Mouse (Mus musculus): ENCODE measurements around the gene Has1. TPM values are rescaled to one million over a fixed set of nuclear protein-coding genes. Genes with fewer than 3 reads are reported as not detected.

Has1 gene
- polyA plus RNA-seq, 1 experiment from 2014 or later: 0.34 TPM

GRCm38 (mm10) chr17:17871697-17872096 is 16.7 kb upstream of the Has1 start:
- H3K4me1 ChIP-seq (ENCODE audit: control insufficient read depth, insufficient read depth, low read length): no peaks in the 10 kb centered on the region
- H3K4me2 ChIP-seq (ENCODE audit: low read depth, low read length): no peak overlapping the region
- ATAC-seq: no peak
- no peak overlapping the region for H3K4me3 ChIP-seq (ENCODE audit: low read length)
- 81% methylated on average over 2 of the region's 2 CpGs for WGBS
- H3K36me3 ChIP-seq (ENCODE audit: control insufficient read depth, insufficient read depth, low read length): no peaks in the 10 kb centered on the region
- no peak overlapping the region for H3K27ac ChIP-seq (ENCODE audit: low read length)
- no peak overlapping the region for H3K9ac ChIP-seq (ENCODE audit: low read depth, low read length)
- no peaks in the 10 kb centered on the region for H3K27me3 ChIP-seq (replicated peaks; ENCODE audit: control insufficient read depth, insufficient read depth, low read length)
- no peaks in the 10 kb centered on the region for H3K9me3 ChIP-seq (ENCODE audit: control insufficient read depth, low read length)

GRCm38 (mm10) chr17:17870892-17871550 is 16.0 kb upstream of the Has1 start:
- Histone ChIP-seq H3K27me3 (replicated peaks; ENCODE audit: control insufficient read depth, insufficient read depth, low read length) (no peaks in the 10 kb centered on the region), H3K4me2 (ENCODE audit: low read depth, low read length) (no peak overlapping the region), H3K9me3 (ENCODE audit: control insufficient read depth, low read length) (no peaks in the 10 kb centered on the region), H3K36me3 (ENCODE audit: control insufficient read depth, insufficient read depth, low read length) (no peaks in the 10 kb centered on the region), H3K9ac (ENCODE audit: low read depth, low read length) (no peak overlapping the region), H3K4me3 (ENCODE audit: low read length) (no peak overlapping the region), H3K4me1 (ENCODE audit: control insufficient read depth, insufficient read depth, low read length) (no peaks in the 10 kb centered on the region), H3K27ac (ENCODE audit: low read length) (no peak overlapping the region)
- no peak for ATAC-seq
- WGBS: 69% methylated on average over 2 of the region's 2 CpGs

- no peaks in the 10 kb centered on the region for H3K27me3 ChIP-seq (replicated peaks; ENCODE audit: control insufficient read depth, insufficient read depth, low read length)
- H3K4me3 ChIP-seq (ENCODE audit: low read length): no peak overlapping the region
- H3K4me2 ChIP-seq (ENCODE audit: low read depth, low read length): no peak overlapping the region
- no peaks in the 10 kb centered on the region for H3K36me3 ChIP-seq (ENCODE audit: control insufficient read depth, insufficient read depth, low read length)
- H3K9ac ChIP-seq (ENCODE audit: low read depth, low read length): no peak overlapping the region
- no peak for ATAC-seq
- 88% methylated on average over 11 of the region's 11 CpGs for WGBS
- no peaks in the 10 kb centered on the region for H3K4me1 ChIP-seq (ENCODE audit: control insufficient read depth, insufficient read depth, low read length)
- no peaks in the 10 kb centered on the region for H3K9me3 ChIP-seq (ENCODE audit: control insufficient read depth, low read length)
- no peak overlapping the region for H3K27ac ChIP-seq (ENCODE audit: low read length)
These were observed 11.9 kb upstream of the Has1 start for GRCm38 (mm10) chr17:17866801-17867469.

- H3K4me1 ChIP-seq (ENCODE audit: control insufficient read depth, insufficient read depth, low read length): no peaks in the 10 kb centered on the region
- H3K9ac ChIP-seq (ENCODE audit: low read depth, low read length): no peak overlapping the region
- no peak for ATAC-seq
- no peaks in the 10 kb centered on the region for H3K9me3 ChIP-seq (ENCODE audit: control insufficient read depth, low read length)
- WGBS: 47% methylated on average over 2 of the region's 2 CpGs
- no peak overlapping the region for H3K4me2 ChIP-seq (ENCODE audit: low read depth, low read length)
- H3K4me3 ChIP-seq (ENCODE audit: low read length): no peak overlapping the region
- H3K27ac ChIP-seq (ENCODE audit: low read length): no peak overlapping the region
- no peaks in the 10 kb centered on the region for H3K27me3 ChIP-seq (replicated peaks; ENCODE audit: control insufficient read depth, insufficient read depth, low read length)
- no peaks in the 10 kb centered on the region for H3K36me3 ChIP-seq (ENCODE audit: control insufficient read depth, insufficient read depth, low read length)
These were observed 10.2 kb upstream of the Has1 start for GRCm38 (mm10) chr17:17865168-17865567.

- H3K27me3 ChIP-seq (replicated peaks; ENCODE audit: control insufficient read depth, insufficient read depth, low read length): no peaks in the 10 kb centered on the region
- 70% methylated on average over 1 of the region's 1 CpGs for WGBS
- H3K4me1 ChIP-seq (ENCODE audit: control insufficient read depth, insufficient read depth, low read length): no peaks in the 10 kb centered on the region
- H3K27ac ChIP-seq (ENCODE audit: low read length): no peak overlapping the region
- ATAC-seq: no peak
- H3K4me3 ChIP-seq (ENCODE audit: low read length): no peak overlapping the region
- no peaks in the 10 kb centered on the region for H3K36me3 ChIP-seq (ENCODE audit: control insufficient read depth, insufficient read depth, low read length)
- H3K9ac ChIP-seq (ENCODE audit: low read depth, low read length): no peak overlapping the region
- H3K9me3 ChIP-seq (ENCODE audit: control insufficient read depth, low read length): no peaks in the 10 kb centered on the region
- H3K4me2 ChIP-seq (ENCODE audit: low read depth, low read length): no peak overlapping the region
These were observed 7.4 kb upstream of the Has1 start for GRCm38 (mm10) chr17:17862360-17862759.

GRCm38 (mm10) chr17:17860110-17860509 is 5.1 kb upstream of the Has1 start:
- H3K36me3 ChIP-seq (ENCODE audit: control insufficient read depth, insufficient read depth, low read length): no peaks in the 10 kb centered on the region
- H3K4me2 ChIP-seq (ENCODE audit: low read depth, low read length): no peak overlapping the region
- H3K27me3 ChIP-seq (replicated peaks; ENCODE audit: control insufficient read depth, insufficient read depth, low read length): no peaks in the 10 kb centered on the region
- no peaks in the 10 kb centered on the region for H3K9me3 ChIP-seq (ENCODE audit: control insufficient read depth, low read length)
- ATAC-seq: no peak
- no peak overlapping the region for H3K4me3 ChIP-seq (ENCODE audit: low read length)
- no peaks in the 10 kb centered on the region for H3K4me1 ChIP-seq (ENCODE audit: control insufficient read depth, insufficient read depth, low read length)
- H3K27ac ChIP-seq (ENCODE audit: low read length): no peak overlapping the region
- H3K9ac ChIP-seq (ENCODE audit: low read depth, low read length): no peak overlapping the region
- WGBS: 89% methylated on average over 3 of the region's 3 CpGs

- no peaks in the 10 kb centered on the region for H3K27me3 ChIP-seq (replicated peaks; ENCODE audit: control insufficient read depth, insufficient read depth, low read length)
- no peak overlapping the region for H3K4me3 ChIP-seq (ENCODE audit: low read length)
- 88% methylated on average over 1 of the region's 1 CpGs for WGBS
- ATAC-seq: no peak
- H3K4me1 ChIP-seq (ENCODE audit: control insufficient read depth, insufficient read depth, low read length): no peaks in the 10 kb centered on the region
- H3K4me2 ChIP-seq (ENCODE audit: low read depth, low read length): no peak overlapping the region
- no peak overlapping the region for H3K27ac ChIP-seq (ENCODE audit: low read length)
- no peak overlapping the region for H3K9ac ChIP-seq (ENCODE audit: low read depth, low read length)
- no peaks in the 10 kb centered on the region for H3K36me3 ChIP-seq (ENCODE audit: control insufficient read depth, insufficient read depth, low read length)
- H3K9me3 ChIP-seq (ENCODE audit: control insufficient read depth, low read length): no peaks in the 10 kb centered on the region
These were observed 2.4 kb upstream of the Has1 start for GRCm38 (mm10) chr17:17857446-17857845.

- H3K36me3 ChIP-seq (ENCODE audit: control insufficient read depth, insufficient read depth, low read length): no peaks in the 10 kb centered on the region
- H3K4me1 ChIP-seq (ENCODE audit: control insufficient read depth, insufficient read depth, low read length): no peaks in the 10 kb centered on the region
- H3K27me3 ChIP-seq (replicated peaks; ENCODE audit: control insufficient read depth, insufficient read depth, low read length): no peaks in the 10 kb centered on the region
- 70% methylated on average over 1 of the region's 1 CpGs for WGBS
- no peak overlapping the region for H3K4me2 ChIP-seq (ENCODE audit: low read depth, low read length)
- no peak for ATAC-seq
- H3K27ac ChIP-seq (ENCODE audit: low read length): no peak overlapping the region
- H3K9ac ChIP-seq (ENCODE audit: low read depth, low read length): no peak overlapping the region
- H3K4me3 ChIP-seq (ENCODE audit: low read length): no peak overlapping the region
- no peaks in the 10 kb centered on the region for H3K9me3 ChIP-seq (ENCODE audit: control insufficient read depth, low read length)
These were observed 1.6 kb upstream of the Has1 start for GRCm38 (mm10) chr17:17856612-17857011.

GRCm38 (mm10) chr17:17849906-17850712 is 4.9 kb downstream of the Has1 start:
- Histone ChIP-seq H3K27ac (ENCODE audit: low read length) (no peak overlapping the region), H3K36me3 (ENCODE audit: control insufficient read depth, insufficient read depth, low read length) (no peaks in the 10 kb centered on the region), H3K4me3 (ENCODE audit: low read length) (peak overlapping the region; percentile 12), H3K4me2 (ENCODE audit: low read depth, low read length) (peak overlapping the region; percentile 31), H3K9ac (ENCODE audit: low read depth, low read length) (no peak overlapping the region), H3K27me3 (replicated peaks; ENCODE audit: control insufficient read depth, insufficient read depth, low read length) (no peaks in the 10 kb centered on the region), H3K4me1 (ENCODE audit: control insufficient read depth, insufficient read depth, low read length) (0 out of 2 replicates have a peak, but pooled peaks cover 5% of the 10 kb centered on the region), H3K9me3 (ENCODE audit: control insufficient read depth, low read length) (no peaks in the 10 kb centered on the region)
- ATAC-seq: peak; percentile 60
- 24% methylated on average over 55 of the region's 55 CpGs for WGBS
